Mouse (Mus musculus): Measurements from ENCODE around the gene 1110032A03Rik. TPM values are rescaled to one million over a fixed set of nuclear protein-coding genes. Genes with fewer than 3 reads are reported as not detected.
A peak's percentile ranks its signal among the peaks of the same experiment; 100 is the strongest.

Gene 1110032A03Rik
- polyA plus RNA-seq, 1 experiment from 2014 or later, result 46.3 TPM

DNA sequence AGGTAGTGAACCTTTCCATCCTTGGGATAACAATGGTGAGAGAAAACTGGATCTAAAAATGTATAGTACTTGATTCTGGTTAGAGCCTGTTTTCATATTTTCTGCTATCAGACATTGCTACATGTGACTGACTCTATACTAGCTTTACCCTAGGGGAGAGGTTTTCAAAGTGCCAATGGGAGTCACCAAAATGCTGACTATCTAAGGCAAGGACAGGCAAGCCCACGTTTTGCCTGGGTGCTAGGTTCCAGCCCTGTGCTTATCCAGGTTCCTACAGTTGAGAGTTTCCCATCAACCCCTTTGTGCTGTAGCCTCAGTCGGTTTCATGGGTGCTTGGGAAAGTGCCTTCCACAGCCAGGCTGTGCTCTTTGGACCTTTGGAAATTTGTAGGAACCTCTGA lies 36.4 kb upstream of the 1110032A03Rik start:
- Histone ChIP-seq H3K9ac (ENCODE audit: low read length) (no peak overlapping the region), H3K4me1 (replicated peaks; ENCODE audit: control insufficient read depth, insufficient read depth, low read length) (no peaks in the 10 kb centered on the region), H3K27ac (ENCODE audit: low read length) (no peak overlapping the region), H3K4me3 (ENCODE audit: low read length) (no peak overlapping the region), H3K4me2 (ENCODE audit: low read depth, low read length) (no peak overlapping the region), H3K9me3 (ENCODE audit: control insufficient read depth, low read length) (no peaks in the 10 kb centered on the region), H3K36me3 (ENCODE audit: control insufficient read depth, insufficient read depth, low read length) (peaks cover 33% of the 10 kb centered on the region), H3K27me3 (ENCODE audit: control insufficient read depth, insufficient read depth, low read depth, low read length) (no peaks in the 10 kb centered on the region)
- 66% methylated on average over 2 of the region's 2 CpGs for WGBS
- ATAC-seq (ENCODE audit: low read depth), result no peak

DNA sequence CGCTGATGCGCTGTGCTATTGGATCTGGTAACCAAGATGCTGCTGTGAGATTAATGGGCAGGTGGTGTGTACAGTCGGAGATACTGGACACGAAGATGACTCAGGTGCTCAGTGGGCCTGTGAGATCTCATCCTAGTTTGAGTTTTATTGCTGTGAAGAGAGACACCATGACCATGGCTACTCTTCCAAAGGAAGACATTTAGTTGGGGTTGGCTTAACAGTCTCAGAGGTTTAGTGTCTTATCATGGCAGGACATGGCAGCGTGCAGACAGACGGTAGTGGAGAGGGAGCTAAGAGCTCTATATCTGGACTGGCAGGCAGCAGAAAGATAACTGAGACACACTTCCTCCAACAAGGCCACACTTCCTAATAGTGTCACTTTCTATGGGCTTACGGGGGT lies 35.9 kb upstream of the 1110032A03Rik start:
- Histone ChIP-seq H3K4me3 (ENCODE audit: low read length) (no peak overlapping the region), H3K27ac (ENCODE audit: low read length) (no peak overlapping the region), H3K4me1 (replicated peaks; ENCODE audit: control insufficient read depth, insufficient read depth, low read length) (no peaks in the 10 kb centered on the region), H3K9me3 (ENCODE audit: control insufficient read depth, low read length) (no peaks in the 10 kb centered on the region), H3K36me3 (ENCODE audit: control insufficient read depth, insufficient read depth, low read length) (peaks cover 33% of the 10 kb centered on the region), H3K27me3 (ENCODE audit: control insufficient read depth, insufficient read depth, low read depth, low read length) (no peaks in the 10 kb centered on the region), H3K4me2 (ENCODE audit: low read depth, low read length) (no peak overlapping the region), H3K9ac (ENCODE audit: low read length) (no peak overlapping the region)
- ATAC-seq (ENCODE audit: low read depth), result no peak
- WGBS, result 91% methylated on average over 7 of the region's 7 CpGs

DNA sequence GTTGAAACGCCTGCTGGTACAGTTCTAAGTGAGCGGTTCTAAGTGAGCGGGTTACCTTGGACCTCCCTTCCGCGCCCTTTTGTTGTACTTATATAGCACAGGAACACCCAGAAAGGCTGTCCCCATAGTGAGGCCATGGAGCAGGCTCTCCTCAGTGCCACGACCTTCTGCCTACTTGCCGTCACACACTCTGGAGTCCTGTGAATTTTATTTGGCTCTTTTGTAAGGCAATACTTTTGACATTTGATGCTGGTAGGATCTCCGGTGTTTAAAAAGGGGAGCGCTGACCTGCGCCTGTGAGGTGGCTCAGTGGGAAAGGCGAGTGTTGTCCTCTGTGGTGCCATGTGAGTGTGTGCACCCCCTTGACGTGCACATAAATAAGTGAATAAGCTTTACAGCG lies 33.8 kb upstream of the 1110032A03Rik start:
- Histone ChIP-seq H3K27ac (ENCODE audit: low read length) (no peak overlapping the region), H3K4me2 (ENCODE audit: low read depth, low read length) (no peak overlapping the region), H3K4me1 (replicated peaks; ENCODE audit: control insufficient read depth, insufficient read depth, low read length) (no peaks in the 10 kb centered on the region), H3K27me3 (ENCODE audit: control insufficient read depth, insufficient read depth, low read depth, low read length) (no peaks in the 10 kb centered on the region), H3K9ac (ENCODE audit: low read length) (no peak overlapping the region), H3K36me3 (ENCODE audit: control insufficient read depth, insufficient read depth, low read length) (peaks cover 38% of the 10 kb centered on the region), H3K9me3 (ENCODE audit: control insufficient read depth, low read length) (no peaks in the 10 kb centered on the region), H3K4me3 (ENCODE audit: low read length) (no peak overlapping the region)
- ATAC-seq (ENCODE audit: low read depth), result no peak
- WGBS, result 89% methylated on average over 13 of the region's 13 CpGs

DNA sequence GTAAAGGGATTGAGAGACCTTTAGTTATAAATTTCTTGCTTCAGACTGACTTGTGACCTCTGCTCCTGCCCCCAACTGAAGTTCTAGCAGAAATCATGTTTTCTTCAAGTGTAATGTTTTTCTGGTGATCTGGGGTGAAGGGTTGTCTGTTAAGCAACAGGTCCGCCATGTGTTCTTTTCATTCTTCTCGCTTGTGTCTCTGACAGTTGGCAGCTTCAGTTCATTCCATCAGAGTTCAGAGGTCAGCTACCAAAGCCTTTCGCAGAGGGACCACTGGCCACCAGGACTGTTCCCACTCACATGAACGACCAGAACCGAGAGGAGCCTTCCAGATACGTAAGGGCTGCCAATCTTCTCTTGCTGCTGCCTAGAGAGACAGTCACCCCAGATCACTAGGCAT lies 33.2 kb upstream of the 1110032A03Rik start:
- H3K4me3 ChIP-seq (ENCODE audit: low read length), result no peak overlapping the region
- H3K36me3 ChIP-seq (ENCODE audit: control insufficient read depth, insufficient read depth, low read length), result peaks cover 34% of the 10 kb centered on the region
- no peaks in the 10 kb centered on the region for H3K27me3 ChIP-seq (ENCODE audit: control insufficient read depth, insufficient read depth, low read depth, low read length)
- H3K9ac ChIP-seq (ENCODE audit: low read length), result no peak overlapping the region
- H3K27ac ChIP-seq (ENCODE audit: low read length), result no peak overlapping the region
- H3K9me3 ChIP-seq (ENCODE audit: control insufficient read depth, low read length), result no peaks in the 10 kb centered on the region
- no peaks in the 10 kb centered on the region for H3K4me1 ChIP-seq (replicated peaks; ENCODE audit: control insufficient read depth, insufficient read depth, low read length)
- no peak for ATAC-seq (ENCODE audit: low read depth)
- no peak overlapping the region for H3K4me2 ChIP-seq (ENCODE audit: low read depth, low read length)
- WGBS, result 72% methylated on average over 6 of the region's 6 CpGs

DNA sequence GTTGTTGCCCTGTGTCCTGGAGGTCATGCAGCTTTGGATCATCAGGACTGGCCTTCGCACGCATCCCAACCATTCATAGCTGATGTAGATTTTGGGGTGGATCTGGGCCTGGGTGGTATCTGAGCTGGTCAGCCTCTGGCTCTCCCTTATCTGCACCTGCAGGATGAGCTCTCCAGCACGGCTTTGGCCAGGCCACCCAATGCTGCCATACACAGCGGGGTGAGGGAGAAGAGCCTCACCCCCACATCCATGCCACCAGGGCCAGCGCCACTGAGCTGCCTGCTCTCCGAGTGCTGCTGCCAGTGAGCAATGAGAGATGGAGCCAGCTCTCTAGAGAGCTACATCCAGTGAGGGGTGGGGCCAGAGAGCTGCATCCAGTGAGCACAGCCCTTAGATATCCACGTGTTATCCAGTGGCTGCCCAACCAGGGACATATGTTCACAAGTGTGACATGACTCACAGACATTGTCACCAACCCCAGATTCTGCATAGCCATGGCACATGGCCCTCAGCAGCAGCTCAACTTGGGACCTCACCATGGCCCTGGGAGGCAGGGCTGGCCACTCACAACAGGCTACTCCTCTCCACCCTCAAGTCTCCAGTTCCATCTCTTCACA lies 27.8 kb upstream of the 1110032A03Rik start:
- 84% methylated on average over 7 of the region's 7 CpGs for WGBS
- Histone ChIP-seq H3K9ac (ENCODE audit: low read length) (no peak overlapping the region), H3K4me1 (replicated peaks; ENCODE audit: control insufficient read depth, insufficient read depth, low read length) (no peaks in the 10 kb centered on the region), H3K4me2 (ENCODE audit: low read depth, low read length) (no peak overlapping the region), H3K27ac (ENCODE audit: low read length) (no peak overlapping the region), H3K27me3 (ENCODE audit: control insufficient read depth, insufficient read depth, low read depth, low read length) (no peaks in the 10 kb centered on the region), H3K4me3 (ENCODE audit: low read length) (no peak overlapping the region), H3K36me3 (ENCODE audit: control insufficient read depth, insufficient read depth, low read length) (peaks cover 35% of the 10 kb centered on the region), H3K9me3 (ENCODE audit: control insufficient read depth, low read length) (no peaks in the 10 kb centered on the region)
- no peak for ATAC-seq (ENCODE audit: low read depth)

DNA sequence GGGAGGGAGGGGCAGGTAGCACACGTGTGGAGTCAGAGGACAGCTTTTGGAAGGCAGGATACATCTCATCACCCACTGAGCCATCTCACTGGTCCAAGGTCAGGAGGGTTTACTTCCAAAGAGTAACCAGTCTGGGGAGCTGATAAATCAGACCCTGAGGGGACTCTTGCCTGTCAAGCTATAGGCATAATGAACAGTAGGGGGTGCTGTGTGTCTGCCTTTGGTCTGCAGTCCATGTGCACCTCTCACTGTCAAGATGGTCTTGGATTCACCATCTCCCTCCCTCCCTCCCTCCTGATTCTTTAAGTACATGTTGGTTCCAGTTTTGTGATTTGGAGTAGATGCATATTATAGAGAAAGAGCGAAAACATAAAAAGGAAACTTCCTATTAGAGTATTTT lies 25.7 kb upstream of the 1110032A03Rik start:
- peak; percentile 31; the same call in 1 of the 2 replicates for ATAC-seq (ENCODE audit: low read depth)
- Histone ChIP-seq H3K4me3 (ENCODE audit: low read length) (no peak overlapping the region), H3K9me3 (ENCODE audit: control insufficient read depth, low read length) (no peaks in the 10 kb centered on the region), H3K27me3 (ENCODE audit: control insufficient read depth, insufficient read depth, low read depth, low read length) (no peaks in the 10 kb centered on the region), H3K36me3 (ENCODE audit: control insufficient read depth, insufficient read depth, low read length) (peaks cover 28% of the 10 kb centered on the region), H3K4me1 (replicated peaks; ENCODE audit: control insufficient read depth, insufficient read depth, low read length) (no peaks in the 10 kb centered on the region), H3K4me2 (ENCODE audit: low read depth, low read length) (no peak overlapping the region), H3K9ac (ENCODE audit: low read length) (no peak overlapping the region), H3K27ac (ENCODE audit: low read length) (no peak overlapping the region)
- WGBS, result 52% methylated on average over 2 of the region's 2 CpGs

DNA sequence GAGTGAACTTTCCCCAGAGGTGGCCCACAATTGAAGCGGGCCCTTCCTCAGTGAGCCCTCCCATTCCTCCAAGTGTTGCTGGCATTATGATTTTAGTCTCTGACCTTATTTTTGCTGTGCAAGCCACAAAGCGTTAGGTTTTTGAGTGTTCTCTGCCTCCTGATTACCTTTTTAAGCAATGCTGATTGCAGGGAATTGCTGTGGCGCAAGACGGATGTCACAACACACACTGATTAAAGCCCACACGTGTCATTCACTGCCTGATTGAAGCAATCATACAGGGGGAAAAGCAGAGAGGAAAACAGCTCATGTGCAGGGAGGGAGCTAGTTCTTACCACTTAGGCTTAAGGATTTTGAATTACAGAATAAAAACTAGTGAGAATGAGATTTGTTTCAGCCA lies 23.0 kb upstream of the 1110032A03Rik start:
- 81% methylated on average over 5 of the region's 5 CpGs for WGBS
- ATAC-seq (ENCODE audit: low read depth), result no peak
- no peak overlapping the region for H3K27ac ChIP-seq (ENCODE audit: low read length)
- no peak overlapping the region for H3K9ac ChIP-seq (ENCODE audit: low read length)
- no peak overlapping the region for H3K4me2 ChIP-seq (ENCODE audit: low read depth, low read length)
- H3K27me3 ChIP-seq (ENCODE audit: control insufficient read depth, insufficient read depth, low read depth, low read length), result no peaks in the 10 kb centered on the region
- no peaks in the 10 kb centered on the region for H3K4me1 ChIP-seq (replicated peaks; ENCODE audit: control insufficient read depth, insufficient read depth, low read length)
- H3K36me3 ChIP-seq (ENCODE audit: control insufficient read depth, insufficient read depth, low read length), result peaks cover 20% of the 10 kb centered on the region
- no peak overlapping the region for H3K4me3 ChIP-seq (ENCODE audit: low read length)
- no peaks in the 10 kb centered on the region for H3K9me3 ChIP-seq (ENCODE audit: control insufficient read depth, low read length)

DNA sequence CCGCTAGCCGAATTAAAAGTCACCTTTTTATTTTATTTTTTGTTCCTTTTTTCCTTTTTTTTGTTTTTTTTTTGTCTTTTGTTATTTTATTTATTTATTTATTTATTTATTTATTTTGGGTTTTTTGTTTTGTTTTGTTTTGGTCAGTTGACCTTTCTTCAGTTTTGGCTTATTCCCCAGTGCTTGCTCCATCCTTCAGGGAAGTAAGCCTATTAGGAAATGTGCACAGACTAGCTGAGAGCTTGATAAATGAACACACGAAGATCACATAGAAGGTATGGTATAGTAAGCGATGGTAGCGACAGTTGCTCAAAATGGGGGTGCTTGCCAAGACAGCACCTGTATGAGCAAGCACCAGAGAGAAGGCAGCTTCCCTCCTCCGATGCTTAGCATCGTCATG lies 22.3 kb upstream of the 1110032A03Rik start:
- no peak overlapping the region for H3K9ac ChIP-seq (ENCODE audit: low read length)
- H3K4me3 ChIP-seq (ENCODE audit: low read length), result no peak overlapping the region
- 91% methylated on average over 7 of the region's 7 CpGs for WGBS
- H3K27me3 ChIP-seq (ENCODE audit: control insufficient read depth, insufficient read depth, low read depth, low read length), result no peaks in the 10 kb centered on the region
- no peak overlapping the region for H3K4me2 ChIP-seq (ENCODE audit: low read depth, low read length)
- no peak for ATAC-seq (ENCODE audit: low read depth)
- H3K4me1 ChIP-seq (replicated peaks; ENCODE audit: control insufficient read depth, insufficient read depth, low read length), result no peaks in the 10 kb centered on the region
- peaks cover 15% of the 10 kb centered on the region for H3K36me3 ChIP-seq (ENCODE audit: control insufficient read depth, insufficient read depth, low read length)
- H3K9me3 ChIP-seq (ENCODE audit: control insufficient read depth, low read length), result no peaks in the 10 kb centered on the region
- H3K27ac ChIP-seq (ENCODE audit: low read length), result no peak overlapping the region

DNA sequence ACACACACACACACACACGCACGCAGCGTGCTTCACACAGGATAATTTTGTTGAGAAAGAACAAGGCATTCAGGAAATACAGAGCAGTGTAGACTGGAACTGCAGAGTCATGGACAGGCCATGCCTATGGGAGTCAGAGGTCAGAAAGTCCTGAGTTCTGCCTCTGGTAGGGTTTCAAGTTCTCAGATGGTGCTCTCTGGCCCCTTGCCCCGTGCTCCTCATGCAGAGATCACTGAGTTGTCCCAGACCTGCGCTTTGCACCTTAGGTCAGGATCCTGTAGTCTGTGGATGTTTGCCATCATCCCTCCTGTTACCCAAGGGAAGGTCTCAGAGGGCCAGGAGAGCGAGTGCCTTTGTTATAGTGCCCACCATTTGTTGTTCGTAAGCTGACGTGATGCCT lies 21.5 kb upstream of the 1110032A03Rik start:
- ATAC-seq (ENCODE audit: low read depth), result no peak

DNA sequence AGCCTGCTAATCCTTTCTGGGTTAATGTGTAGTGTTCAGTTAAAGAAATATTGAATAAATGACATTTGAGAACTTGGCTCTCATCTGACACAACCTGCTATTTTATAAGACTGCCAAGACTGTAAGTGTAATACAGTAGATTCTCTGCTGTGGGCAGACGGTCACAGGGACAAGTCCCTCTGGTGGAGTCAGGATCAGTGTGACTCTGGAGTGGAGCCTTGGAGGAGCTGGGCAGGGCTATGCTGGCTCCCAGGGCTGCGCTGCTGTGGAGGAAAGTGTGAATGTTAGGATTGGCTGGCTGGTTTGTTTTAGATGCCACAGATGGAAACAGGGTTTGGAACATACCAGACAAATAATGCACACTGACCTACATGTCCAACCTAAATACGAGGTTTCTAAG lies 19.9 kb upstream of the 1110032A03Rik start:
- Histone ChIP-seq H3K36me3 (ENCODE audit: control insufficient read depth, insufficient read depth, low read length) (peaks cover 13% of the 10 kb centered on the region), H3K27me3 (ENCODE audit: control insufficient read depth, insufficient read depth, low read depth, low read length) (no peaks in the 10 kb centered on the region), H3K9ac (ENCODE audit: low read length) (no peak overlapping the region), H3K4me2 (ENCODE audit: low read depth, low read length) (no peak overlapping the region), H3K4me3 (ENCODE audit: low read length) (no peak overlapping the region), H3K27ac (ENCODE audit: low read length) (no peak overlapping the region), H3K9me3 (ENCODE audit: control insufficient read depth, low read length) (no peaks in the 10 kb centered on the region), H3K4me1 (replicated peaks; ENCODE audit: control insufficient read depth, insufficient read depth, low read length) (no peaks in the 10 kb centered on the region)
- 86% methylated on average over 3 of the region's 3 CpGs for WGBS
- ATAC-seq (ENCODE audit: low read depth), result no peak

More for the DNA sequence above, 21.5 kb upstream of the 1110032A03Rik start:
- no peak overlapping the region for H3K27ac ChIP-seq (ENCODE audit: low read length)
- no peak overlapping the region for H3K4me2 ChIP-seq (ENCODE audit: low read depth, low read length)
- no peaks in the 10 kb centered on the region for H3K9me3 ChIP-seq (ENCODE audit: control insufficient read depth, low read length)
- WGBS, result 85% methylated on average over 8 of the region's 8 CpGs
- H3K27me3 ChIP-seq (ENCODE audit: control insufficient read depth, insufficient read depth, low read depth, low read length), result no peaks in the 10 kb centered on the region
- peaks cover 11% of the 10 kb centered on the region for H3K36me3 ChIP-seq (ENCODE audit: control insufficient read depth, insufficient read depth, low read length)
- H3K4me1 ChIP-seq (replicated peaks; ENCODE audit: control insufficient read depth, insufficient read depth, low read length), result no peaks in the 10 kb centered on the region
- H3K4me3 ChIP-seq (ENCODE audit: low read length), result no peak overlapping the region
- H3K9ac ChIP-seq (ENCODE audit: low read length), result no peak overlapping the region

Data from lung, embryonic 16.5 days (tissue).